ENCODE assay signal across 14 mouse cellular contexts in the genomic region with DNA sequence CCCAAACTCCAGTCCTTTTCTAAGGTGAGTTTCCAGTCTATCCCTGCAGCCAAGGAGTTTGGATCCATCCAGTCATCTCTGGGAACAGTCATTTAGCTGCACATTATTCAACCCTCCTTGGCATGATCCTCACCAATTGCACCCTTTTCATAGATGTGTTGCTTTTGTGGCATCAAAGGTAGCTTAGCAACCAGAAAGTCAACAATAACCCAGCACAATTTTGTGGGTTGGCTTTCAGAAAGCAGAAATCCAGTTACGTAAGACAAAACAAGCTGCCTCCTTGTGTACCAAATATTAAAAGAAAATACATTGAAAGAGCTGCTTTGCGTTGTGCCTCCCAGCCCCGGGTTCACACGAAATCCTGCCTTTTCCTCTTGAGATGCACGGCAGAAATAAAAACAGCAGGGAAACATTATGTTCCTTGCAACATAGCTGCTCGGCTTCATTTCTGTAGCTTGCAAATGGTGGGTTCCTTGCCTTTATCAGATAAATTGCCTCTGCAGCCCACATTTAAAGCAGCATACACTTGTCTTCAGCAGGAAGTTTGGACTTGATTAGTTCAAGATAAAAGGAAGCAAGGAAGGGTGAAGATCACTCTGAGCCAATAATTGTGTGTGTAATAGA.
DNase-seq lines count a peak whose midpoint lies in the region; ATAC-seq and TF ChIP-seq lines count a peak whose summit lies in the region.
"Had no signal": no experiment of that assay in that cellular context is flagged by ENCODE, and none has a peak within 500 bp of the region (broad histone marks: within the 10 kb centered on the region; RNA-seq: fewer than 3 reads in every experiment).

No protein-coding gene starts in this region.

- H3K4me1 ChIP-seq in forebrain, embryonic 12.5 days, result peaks cover 8% of the 10 kb centered on the region; the same call in 1 of the 2 replicates
- no peaks in the 10 kb centered on the region for H3K4me1 ChIP-seq in forebrain, embryonic 11.5 days (replicated peaks; ENCODE audit: control insufficient read depth, insufficient read depth, low read length)
- H3K4me1 ChIP-seq in neural tube, embryonic 13.5 days (replicated peaks), result peaks cover 15% of the 10 kb centered on the region
- H3K4me1 ChIP-seq in olfactory bulb, adult 2 months (ENCODE audit: control insufficient read depth, insufficient read depth, low read length), result no peaks in the 10 kb centered on the region
- no peaks in the 10 kb centered on the region for H3K4me1 ChIP-seq in thymus, adult 2 months (replicated peaks; ENCODE audit: control insufficient read depth, insufficient read depth, low read length)
- H3K4me1 ChIP-seq: embryonic facial prominence, embryonic 15.5 days; kidney, embryonic 15.5 days; limb, embryonic 15.5 days; megakaryocyte, embryonic 14.5 days had no signal

- 63% methylated on average over 6 of the region's 6 CpGs for WGBS in forebrain, embryonic 12.5 days
- WGBS in forebrain, embryonic 11.5 days, result 73% methylated on average over 6 of the region's 6 CpGs
- WGBS in neural tube, embryonic 13.5 days, result 53% methylated on average over 6 of the region's 6 CpGs
- WGBS in olfactory bulb, adult 2 months, result 14% methylated on average over 6 of the region's 6 CpGs
- WGBS in thymus, adult 2 months, result 74% methylated on average over 6 of the region's 6 CpGs

- no peaks in the 10 kb centered on the region for H3K27me3 ChIP-seq in forebrain, embryonic 12.5 days
- H3K27me3 ChIP-seq in forebrain, embryonic 11.5 days (ENCODE audit: control insufficient read depth, insufficient read depth, low read length), result no peaks in the 10 kb centered on the region
- no peaks in the 10 kb centered on the region for H3K27me3 ChIP-seq in neural tube, embryonic 13.5 days
- H3K27me3 ChIP-seq in thymus, adult 2 months (ENCODE audit: control insufficient read depth, insufficient read depth, low read length), result no peaks in the 10 kb centered on the region
- H3K27me3 ChIP-seq: embryonic facial prominence, embryonic 15.5 days; kidney, embryonic 15.5 days; limb, embryonic 15.5 days; megakaryocyte, embryonic 14.5 days had no signal

- no peak for TF ChIP-seq CTCF in olfactory bulb, adult 2 months (IDR thresholded peaks at IDR 0.05; ENCODE audit: insufficient read depth, low read depth, low read length)
- no peak for TF ChIP-seq CTCF in thymus, adult 2 months (IDR thresholded peaks at IDR 0.05; ENCODE audit: borderline replicate concordance, control insufficient read depth, extremely low read depth, insufficient read depth, low read length, poor library complexity)

- no peak overlapping the region for H3K9ac ChIP-seq in forebrain, embryonic 12.5 days
- H3K9ac ChIP-seq in forebrain, embryonic 11.5 days (ENCODE audit: low read length), result no peak overlapping the region
- no peak overlapping the region for H3K9ac ChIP-seq in neural tube, embryonic 13.5 days
- H3K9ac ChIP-seq: embryonic facial prominence, embryonic 15.5 days; kidney, embryonic 15.5 days; limb, embryonic 15.5 days had no signal

- DNase-seq in forebrain, embryonic 11.5 days (ENCODE audit: low spot score), result no peak
- DNase-seq in neural tube, embryonic 10.5 days (ENCODE audit: extremely low spot score, low spot score), result no peak
- DNase-seq in layer of hippocampus, adult 11-12 months (ENCODE audit: low spot score), result peak; percentile 41
- no peak for DNase-seq in thymus, adult 2 months
- no peak for DNase-seq in adrenal gland, postnatal 4 days (ENCODE audit: low spot score in 2 of 2)
- DNase-seq: thymus, postnatal 14 days had no signal

- ATAC-seq in forebrain, embryonic 12.5 days (ENCODE audit: low FRiP score), result 0 out of 2 replicates have a peak, but pooled peaks have one; percentile 30
- no peak; the same call in 1 of the 2 replicates for ATAC-seq in forebrain, embryonic 11.5 days (replicated peaks; ENCODE audit: low FRiP score)
- no peak for ATAC-seq in neural tube, embryonic 13.5 days (ENCODE audit: low read depth)

- H3K4me2 ChIP-seq in forebrain, embryonic 12.5 days, result no peak overlapping the region
- H3K4me2 ChIP-seq in forebrain, embryonic 11.5 days (ENCODE audit: low read depth, low read length, severe bottlenecking), result no peak overlapping the region
- no peak overlapping the region for H3K4me2 ChIP-seq in neural tube, embryonic 13.5 days
- H3K4me2 ChIP-seq: embryonic facial prominence, embryonic 15.5 days; kidney, embryonic 15.5 days; limb, embryonic 15.5 days had no signal

- H3K36me3 ChIP-seq in forebrain, embryonic 12.5 days (replicated peaks), result no peaks in the 10 kb centered on the region
- H3K36me3 ChIP-seq in forebrain, embryonic 11.5 days (ENCODE audit: control insufficient read depth, insufficient read depth, low read length), result no peaks in the 10 kb centered on the region
- no peaks in the 10 kb centered on the region for H3K36me3 ChIP-seq in neural tube, embryonic 13.5 days
- H3K36me3 ChIP-seq in thymus, adult 2 months (ENCODE audit: control insufficient read depth, insufficient read depth, low read length), result no peaks in the 10 kb centered on the region
- H3K36me3 ChIP-seq: embryonic facial prominence, embryonic 15.5 days; G1E; kidney, embryonic 15.5 days; limb, embryonic 15.5 days had no signal

- no peaks in the 10 kb centered on the region for H3K9me3 ChIP-seq in forebrain, embryonic 12.5 days
- no peaks in the 10 kb centered on the region for H3K9me3 ChIP-seq in forebrain, embryonic 11.5 days (ENCODE audit: control insufficient read depth, low read length)
- no peaks in the 10 kb centered on the region for H3K9me3 ChIP-seq in neural tube, embryonic 13.5 days
- H3K9me3 ChIP-seq: embryonic facial prominence, embryonic 15.5 days; kidney, embryonic 15.5 days; limb, embryonic 15.5 days had no signal

- TF ChIP-seq POLR2A in olfactory bulb, adult 2 months (IDR thresholded peaks at IDR 0.05; ENCODE audit: insufficient read depth, low read depth, low read length), result no peak
- TF ChIP-seq POLR2A in thymus, adult 2 months (IDR thresholded peaks at IDR 0.05; ENCODE audit: control insufficient read depth, extremely low read depth, insufficient read depth, low read length, poor library complexity), result no peak

- H3K4me3 ChIP-seq in forebrain, embryonic 12.5 days (replicated peaks), result no peak overlapping the region
- no peak overlapping the region for H3K4me3 ChIP-seq in forebrain, embryonic 11.5 days (ENCODE audit: low read depth, low read length)
- no peak overlapping the region for H3K4me3 ChIP-seq in neural tube, embryonic 13.5 days
- H3K4me3 ChIP-seq in olfactory bulb, adult 2 months (ENCODE audit: insufficient read depth, low read depth, low read length), result no peak overlapping the region
- no peak overlapping the region for H3K4me3 ChIP-seq in thymus, adult 2 months (ENCODE audit: control insufficient read depth, insufficient read depth, low read length)
- H3K4me3 ChIP-seq: embryonic facial prominence, embryonic 15.5 days; kidney, embryonic 15.5 days; limb, embryonic 15.5 days; megakaryocyte, embryonic 14.5 days had no signal

- H3K27ac ChIP-seq in forebrain, embryonic 12.5 days, result no peak overlapping the region
- no peak overlapping the region for H3K27ac ChIP-seq in forebrain, embryonic 11.5 days (ENCODE audit: low read depth, low read length)
- peak overlapping the region; percentile 47 for H3K27ac ChIP-seq in neural tube, embryonic 13.5 days (replicated peaks)
- H3K27ac ChIP-seq in olfactory bulb, adult 2 months (ENCODE audit: insufficient read depth, low read depth, low read length), result peak overlapping the region; percentile 74
- no peak overlapping the region for H3K27ac ChIP-seq in thymus, adult 2 months (ENCODE audit: control insufficient read depth, insufficient read depth, low read length)
- H3K27ac ChIP-seq: embryonic facial prominence, embryonic 15.5 days; kidney, embryonic 15.5 days; limb, embryonic 15.5 days had no signal

Comparison
In these comparisons a context has a peak if more than half of its experiments do, and no peak if none do; other contexts are left out.
1. H3K27ac ChIP-seq: peak in neural tube, embryonic 13.5 days (single experiment) and olfactory bulb, adult 2 months (single experiment); none in forebrain, embryonic 12.5 days (single experiment), forebrain, embryonic 11.5 days (single experiment) and thymus, adult 2 months (single experiment).